Mouse (Mus musculus): Measurements from ENCODE around the gene Hoxa4. TPM values are rescaled to one million over a fixed set of nuclear protein-coding genes. Genes with fewer than 3 reads are reported as not detected.

Hoxa4 gene
- polyA plus RNA-seq, 1 experiment from 2014 or later = 3.6 TPM

GRCm38 (mm10) chr6:52154044-52154443, 37.5 kb downstream of the Hoxa4 start:
- ATAC-seq = no peak
- Histone ChIP-seq H3K36me3 (ENCODE audit: control insufficient read depth, insufficient read depth) (no peaks in the 10 kb centered on the region), H3K4me3 (ENCODE audit: low read depth, low read length) (no peak overlapping the region), H3K4me1 (replicated peaks; ENCODE audit: control insufficient read depth, insufficient read depth, low read length) (no peaks in the 10 kb centered on the region), H3K4me2 (replicated peaks; ENCODE audit: low read depth) (no peak overlapping the region), H3K27me3 (replicated peaks; ENCODE audit: control insufficient read depth, insufficient read depth, low read length) (peaks cover 70% of the 10 kb centered on the region), H3K9me3 (ENCODE audit: control insufficient read depth) (no peaks in the 10 kb centered on the region), H3K27ac (ENCODE audit: low read depth, low read length) (no peak overlapping the region), H3K9ac (ENCODE audit: low read depth, low read length) (no peak overlapping the region)
- 89% methylated on average over 5 of the region's 5 CpGs for WGBS
- no peak for TF ChIP-seq CTCF (IDR thresholded peaks at IDR 0.05; ENCODE audit: low read depth)

GRCm38 (mm10) chr6:52153270-52153669, 38.3 kb downstream of the Hoxa4 start:
- ATAC-seq = no peak
- H3K36me3 ChIP-seq (ENCODE audit: control insufficient read depth, insufficient read depth) = no peaks in the 10 kb centered on the region
- WGBS = 35% methylated on average over 6 of the region's 6 CpGs
- no peaks in the 10 kb centered on the region for H3K4me1 ChIP-seq (replicated peaks; ENCODE audit: control insufficient read depth, insufficient read depth, low read length)
- no peak overlapping the region for H3K27ac ChIP-seq (ENCODE audit: low read depth, low read length)
- H3K4me3 ChIP-seq (ENCODE audit: low read depth, low read length) = no peak overlapping the region
- H3K9me3 ChIP-seq (ENCODE audit: control insufficient read depth) = no peaks in the 10 kb centered on the region
- no peak for TF ChIP-seq CTCF (IDR thresholded peaks at IDR 0.05; ENCODE audit: low read depth)
- no peak overlapping the region for H3K9ac ChIP-seq (ENCODE audit: low read depth, low read length)
- H3K27me3 ChIP-seq (replicated peaks; ENCODE audit: control insufficient read depth, insufficient read depth, low read length) = peaks cover 64% of the 10 kb centered on the region
- H3K4me2 ChIP-seq (replicated peaks; ENCODE audit: low read depth) = no peak overlapping the region

- Histone ChIP-seq H3K27me3 (replicated peaks; ENCODE audit: control insufficient read depth, insufficient read depth, low read length) (peaks cover 57% of the 10 kb centered on the region), H3K9ac (ENCODE audit: low read depth, low read length) (no peak overlapping the region), H3K4me1 (replicated peaks; ENCODE audit: control insufficient read depth, insufficient read depth, low read length) (no peaks in the 10 kb centered on the region), H3K4me3 (ENCODE audit: low read depth, low read length) (no peak overlapping the region), H3K36me3 (ENCODE audit: control insufficient read depth, insufficient read depth) (no peaks in the 10 kb centered on the region), H3K4me2 (replicated peaks; ENCODE audit: low read depth) (no peak overlapping the region), H3K9me3 (ENCODE audit: control insufficient read depth) (no peaks in the 10 kb centered on the region), H3K27ac (ENCODE audit: low read depth, low read length) (no peak overlapping the region)
- no peak for TF ChIP-seq CTCF (IDR thresholded peaks at IDR 0.05; ENCODE audit: low read depth)
- WGBS = 55% methylated on average over 16 of the region's 16 CpGs
- no peak for ATAC-seq
Observed at GRCm38 (mm10) chr6:52152226-52153193, 39.0 kb downstream of the Hoxa4 start.

- Histone ChIP-seq H3K27me3 (replicated peaks; ENCODE audit: control insufficient read depth, insufficient read depth, low read length) (peaks cover 47% of the 10 kb centered on the region), H3K9me3 (ENCODE audit: control insufficient read depth) (no peaks in the 10 kb centered on the region), H3K27ac (ENCODE audit: low read depth, low read length) (no peak overlapping the region), H3K4me3 (ENCODE audit: low read depth, low read length) (no peak overlapping the region), H3K4me1 (replicated peaks; ENCODE audit: control insufficient read depth, insufficient read depth, low read length) (no peaks in the 10 kb centered on the region), H3K4me2 (replicated peaks; ENCODE audit: low read depth) (no peak overlapping the region), H3K9ac (ENCODE audit: low read depth, low read length) (no peak overlapping the region), H3K36me3 (ENCODE audit: control insufficient read depth, insufficient read depth) (no peaks in the 10 kb centered on the region)
- 65% methylated on average over 4 of the region's 4 CpGs for WGBS
- no peak for TF ChIP-seq CTCF (IDR thresholded peaks at IDR 0.05; ENCODE audit: low read depth)
- no peak for ATAC-seq
Observed at GRCm38 (mm10) chr6:52151571-52151970, 40.0 kb downstream of the Hoxa4 start.

- 0 out of 2 replicates have a peak overlapping the region, but pooled peaks have one; percentile 13 for H3K4me2 ChIP-seq (replicated peaks; ENCODE audit: low read depth)
- peaks cover 42% of the 10 kb centered on the region for H3K27me3 ChIP-seq (replicated peaks; ENCODE audit: control insufficient read depth, insufficient read depth, low read length)
- H3K36me3 ChIP-seq (ENCODE audit: control insufficient read depth, insufficient read depth) = no peaks in the 10 kb centered on the region
- H3K4me1 ChIP-seq (replicated peaks; ENCODE audit: control insufficient read depth, insufficient read depth, low read length) = no peaks in the 10 kb centered on the region
- no peak overlapping the region for H3K27ac ChIP-seq (ENCODE audit: low read depth, low read length)
- H3K4me3 ChIP-seq (ENCODE audit: low read depth, low read length) = no peak overlapping the region
- no peaks in the 10 kb centered on the region for H3K9me3 ChIP-seq (ENCODE audit: control insufficient read depth)
- no peak for TF ChIP-seq CTCF (IDR thresholded peaks at IDR 0.05; ENCODE audit: low read depth)
- no peak overlapping the region for H3K9ac ChIP-seq (ENCODE audit: low read depth, low read length)
- 38% methylated on average over 16 of the region's 16 CpGs for WGBS
- no peak for ATAC-seq
Observed at GRCm38 (mm10) chr6:52150401-52150966, 41.1 kb downstream of the Hoxa4 start.

MicroRNA genes within 50 kb of the gene (microRNA counts, 519-probe panel; counts per million panel counts)
- microRNA mmu-miR-196b = 4,163 counts per million, percentile 60 among the panel's probes with 10 or more counts

Small RNAs within 50 kb of the gene (microRNA-seq; reads per million reads assigned to microRNA genes)
- gene Mir196b = 84.2 reads per million, percentile 45 among the genes with 10 or more reads in this experiment

Other genes starting within 250 kb of the Hoxa4 start
- gene Skap2, start 179.2 kb downstream of the Hoxa4 start, polyA plus RNA-seq (2015; fragmentation: Nextera tagmentation; extraction: Ambion mirVana) = 40.3 and 45.4 TPM in 2 replicates
- 0.37 and 0.52 TPM in 2 replicates for gene Hoxa1, start 33.4 kb downstream of the Hoxa4 start, polyA plus RNA-seq (2015; fragmentation: Nextera tagmentation; extraction: Ambion mirVana)
- 3.3 TPM in 2 replicates for gene Hoxa2, start 26.9 kb downstream of the Hoxa4 start, polyA plus RNA-seq (2015; fragmentation: Nextera tagmentation; extraction: Ambion mirVana)
- 0.61 and 0.97 TPM in 2 replicates for gene 5730596B20Rik, start 14.3 kb downstream of the Hoxa4 start, polyA plus RNA-seq (2015; fragmentation: Nextera tagmentation; extraction: Ambion mirVana)
- gene Hoxa5, start 12.8 kb upstream of the Hoxa4 start, polyA plus RNA-seq (2015; fragmentation: Nextera tagmentation; extraction: Ambion mirVana) = 14.8 and 15.3 TPM in 2 replicates
- gene Hoxa6, start 17.0 kb upstream of the Hoxa4 start, polyA plus RNA-seq (2015; fragmentation: Nextera tagmentation; extraction: Ambion mirVana) = 0.76 and 0.81 TPM in 2 replicates
- gene Hoxa3, start 21.6 kb upstream of the Hoxa4 start, polyA plus RNA-seq (2015; fragmentation: Nextera tagmentation; extraction: Ambion mirVana) = 3.4 and 3.6 TPM in 2 replicates
- not detected in 2 replicates for gene Gm28308, start 21.6 kb upstream of the Hoxa4 start, polyA plus RNA-seq (2015; fragmentation: Nextera tagmentation; extraction: Ambion mirVana)
- gene Hoxa7, start 30.1 kb upstream of the Hoxa4 start, polyA plus RNA-seq (2015; fragmentation: Nextera tagmentation; extraction: Ambion mirVana) = 5.6 and 6.2 TPM in 2 replicates
- gene Hoxa9, start 39.3 kb upstream of the Hoxa4 start, polyA plus RNA-seq (2015; fragmentation: Nextera tagmentation; extraction: Ambion mirVana) = 1.1 and 3.0 TPM in 2 replicates
- gene Hoxa10, start 49.1 kb upstream of the Hoxa4 start, polyA plus RNA-seq (2015; fragmentation: Nextera tagmentation; extraction: Ambion mirVana) = 0.17 and 7.8 TPM in 2 replicates
- 1.1 TPM in 1 of 2 replicates, not detected in the other for gene Hoxa11, start 54.1 kb upstream of the Hoxa4 start, polyA plus RNA-seq (2015; fragmentation: Nextera tagmentation; extraction: Ambion mirVana)
- not detected in 2 replicates for gene Hoxa13, start 69.1 kb upstream of the Hoxa4 start, polyA plus RNA-seq (2015; fragmentation: Nextera tagmentation; extraction: Ambion mirVana)
- gene Evx1, start 121.7 kb upstream of the Hoxa4 start, polyA plus RNA-seq (2015; fragmentation: Nextera tagmentation; extraction: Ambion mirVana) = 0.04 TPM in 1 of 2 replicates, not detected in the other

Data from intestine, postnatal 0 days (tissue).